Mouse (Mus musculus): ENCODE data around the gene Eif4g3.

Eif4g3 gene

DNA sequence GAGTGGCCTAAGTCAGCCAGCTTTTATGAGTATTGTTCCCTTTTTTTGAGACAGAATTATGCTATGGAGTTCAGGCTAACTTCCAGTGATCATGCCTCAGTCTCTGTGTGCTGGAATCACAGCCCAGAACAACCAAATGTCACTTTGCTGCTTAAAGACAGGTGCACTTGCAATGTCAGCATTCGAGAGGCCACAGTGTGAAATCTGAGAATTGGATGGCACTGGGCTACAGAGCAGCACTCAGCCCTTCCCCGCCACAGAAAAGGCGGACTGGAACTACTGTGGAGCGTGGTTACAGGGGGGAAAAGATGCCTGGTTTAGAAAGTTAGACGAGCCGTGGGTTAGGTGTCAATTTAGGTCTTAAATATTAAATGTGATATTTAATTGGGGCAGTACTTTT lies 27.4 kb downstream of the Eif4g3 start:
- no peak for DNase-seq (ENCODE audit: extremely low read depth, insufficient read length, low spot score)

DNA sequence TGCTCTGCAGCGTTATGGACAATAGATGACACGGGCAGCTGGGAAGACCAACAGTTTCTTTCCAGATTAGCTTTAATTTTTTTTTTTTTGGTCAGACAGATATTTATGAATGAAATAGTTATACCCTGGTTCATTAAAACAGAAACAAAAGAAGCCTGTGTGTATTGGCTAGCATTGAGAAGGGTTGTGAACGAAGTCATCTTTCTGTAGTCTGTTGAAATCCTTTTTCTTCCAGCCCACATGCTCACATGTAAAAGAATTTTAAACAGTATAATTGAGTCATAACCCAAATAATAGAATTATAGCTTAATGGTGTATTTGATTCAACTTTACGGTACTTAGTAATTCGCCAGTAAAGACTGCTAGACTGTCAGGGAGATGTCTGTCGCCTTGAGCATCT lies 28.8 kb downstream of the Eif4g3 start:
- DNase-seq (ENCODE audit: extremely low read depth, insufficient read length, low spot score) = no peak

DNA sequence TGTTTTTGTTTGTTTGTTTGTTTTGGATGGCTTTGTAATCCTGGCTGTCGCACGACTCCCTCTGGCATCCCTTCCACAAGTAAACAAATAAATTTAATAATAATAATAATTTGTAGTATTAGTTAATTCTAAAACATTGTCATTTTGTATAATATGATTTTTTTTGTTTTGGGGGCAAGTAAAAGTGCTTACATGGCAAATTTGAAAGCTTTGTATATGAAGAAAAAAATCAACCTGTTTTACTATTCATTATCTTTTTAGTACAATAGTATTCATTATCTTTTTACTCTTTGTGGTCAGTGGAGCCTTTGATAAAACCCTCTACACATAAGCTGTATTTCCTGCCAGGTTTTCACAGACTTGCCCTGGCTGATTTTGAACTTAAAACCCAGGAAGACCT lies 29.9 kb downstream of the Eif4g3 start:
- DNase-seq (ENCODE audit: extremely low read depth, insufficient read length, low spot score) = no peak

DNA sequence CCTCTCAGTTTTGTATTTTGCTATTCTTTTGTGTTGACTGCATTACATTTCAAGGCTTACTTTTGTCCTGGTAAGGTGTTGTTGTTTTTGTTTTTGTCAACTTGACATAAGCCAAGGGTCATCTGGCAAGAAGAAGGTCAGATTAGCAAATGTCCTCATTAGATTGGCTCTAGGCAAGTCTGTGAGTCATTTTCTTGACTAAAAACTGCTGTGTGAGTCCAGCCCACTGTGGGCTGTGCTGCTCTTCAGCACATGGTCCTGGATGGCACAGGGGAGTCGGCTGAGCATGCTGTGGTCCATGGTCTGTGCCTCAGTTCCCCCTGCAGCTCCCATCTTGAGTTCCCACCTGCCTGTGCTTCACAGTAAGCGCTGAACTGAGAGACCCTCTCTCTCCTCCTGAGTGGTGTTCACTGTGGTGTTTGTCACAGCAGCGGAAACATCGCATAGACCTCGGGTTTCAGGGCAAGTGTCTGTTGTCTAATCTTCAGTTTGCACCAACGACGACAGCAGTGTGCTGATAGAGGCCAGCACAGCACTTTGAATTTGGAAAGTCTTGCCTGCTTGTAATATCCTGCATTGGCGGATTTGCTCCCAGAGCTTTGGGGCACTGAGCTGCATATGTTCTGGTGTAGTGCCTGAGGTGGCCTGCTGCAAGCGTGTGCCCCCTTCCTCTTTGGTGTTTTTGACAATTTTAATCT lies 30.7 kb downstream of the Eif4g3 start:
- DNase-seq (ENCODE audit: extremely low read depth, insufficient read length, low spot score) = no peak

DNA sequence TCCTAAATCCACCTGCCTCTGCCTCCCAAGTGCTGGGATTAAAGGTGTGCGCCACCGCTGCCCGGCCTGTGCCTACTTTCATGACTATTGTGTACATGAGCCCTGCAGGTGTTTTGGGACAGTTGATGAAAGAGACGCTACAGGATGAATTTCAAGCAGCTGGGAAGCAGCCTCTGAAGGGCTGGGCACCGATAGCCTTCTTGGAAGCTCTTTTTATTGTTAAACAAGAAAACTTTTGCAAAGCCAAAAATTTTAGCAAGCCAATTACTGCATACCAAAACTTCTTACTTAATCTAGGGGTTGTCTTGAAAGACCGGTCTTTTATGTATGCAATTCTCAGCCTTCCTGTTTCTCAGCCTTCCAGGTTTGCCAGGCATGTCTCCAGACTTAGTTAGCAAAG lies 36.3 kb downstream of the Eif4g3 start:
- no peak for DNase-seq (ENCODE audit: extremely low read depth, insufficient read length, low spot score)

DNA sequence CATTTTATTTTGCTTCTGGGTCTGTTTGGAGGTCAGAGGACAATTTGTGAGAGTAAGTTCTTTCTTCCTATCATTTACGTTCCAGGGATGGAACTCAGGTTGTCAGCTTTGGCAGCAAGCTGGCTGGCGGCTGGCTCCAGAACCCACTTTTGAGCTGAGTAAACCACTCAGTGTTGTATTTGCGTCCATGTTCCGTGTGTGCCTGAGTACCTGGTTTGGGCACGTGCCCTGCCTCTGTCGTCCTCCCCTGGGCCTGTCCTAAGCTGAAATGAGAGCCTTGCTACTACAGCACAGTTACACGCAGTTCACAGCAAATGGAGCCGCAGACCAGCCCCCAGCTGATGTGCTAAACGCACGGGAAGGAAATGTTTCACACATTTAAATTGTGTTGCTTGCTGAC lies 39.0 kb downstream of the Eif4g3 start:
- no peak for DNase-seq (ENCODE audit: extremely low read depth, insufficient read length, low spot score)

DNA sequence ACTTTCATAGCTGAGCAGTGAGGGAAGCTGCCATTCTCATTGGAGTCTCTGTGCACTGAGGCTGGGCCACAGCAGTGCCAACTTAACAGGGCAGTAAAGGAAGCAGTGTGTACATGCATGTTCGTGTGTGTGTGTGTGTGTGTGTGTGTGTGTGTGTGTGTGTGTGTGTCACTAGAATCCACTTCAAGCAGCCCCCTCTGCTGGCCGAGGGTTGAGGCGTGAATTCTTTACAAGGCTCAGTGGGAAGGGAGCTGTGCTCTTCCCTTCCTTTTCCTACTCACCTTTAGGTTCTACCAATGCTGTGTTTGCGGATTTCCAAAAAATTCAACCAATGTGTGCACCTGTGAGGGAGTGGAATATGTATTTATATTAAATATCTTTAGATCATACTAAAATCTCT lies 41.0 kb downstream of the Eif4g3 start:
- no peak for DNase-seq (ENCODE audit: extremely low read depth, insufficient read length, low spot score)

DNA sequence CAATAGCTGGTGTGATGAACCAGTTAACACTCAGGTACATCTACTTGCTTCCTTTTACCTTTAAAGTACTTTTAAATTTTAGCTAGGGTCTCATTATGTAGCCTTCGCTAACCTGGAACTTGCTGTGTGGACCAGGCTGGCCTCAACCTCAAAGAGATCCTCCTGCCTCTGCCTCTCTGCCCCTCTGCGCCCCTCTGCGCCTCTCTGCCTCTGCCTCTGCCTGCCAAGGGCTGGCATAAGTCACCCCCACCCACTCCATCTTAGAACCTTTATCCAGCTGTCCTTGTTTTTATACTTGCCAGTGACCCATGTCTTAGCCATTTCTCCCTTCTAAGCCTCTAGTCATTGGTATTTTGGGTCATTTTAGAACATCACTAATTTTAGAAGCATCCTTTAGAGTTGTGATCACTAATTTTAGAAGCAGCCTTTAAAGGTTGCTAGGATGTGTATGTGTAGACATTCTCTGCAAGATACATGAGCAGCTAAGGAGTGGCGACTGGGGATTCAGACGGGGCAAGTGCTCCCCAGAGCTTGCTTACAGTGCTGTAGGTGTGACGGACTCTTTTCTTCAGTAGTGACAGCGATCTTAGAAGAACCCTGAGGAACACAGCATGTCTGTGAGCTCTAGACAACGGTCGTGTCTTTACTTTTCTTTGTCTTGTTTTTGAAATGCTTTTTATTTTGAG lies 42.8 kb downstream of the Eif4g3 start:
- no peak for DNase-seq (ENCODE audit: extremely low read depth, insufficient read length, low spot score)

DNA sequence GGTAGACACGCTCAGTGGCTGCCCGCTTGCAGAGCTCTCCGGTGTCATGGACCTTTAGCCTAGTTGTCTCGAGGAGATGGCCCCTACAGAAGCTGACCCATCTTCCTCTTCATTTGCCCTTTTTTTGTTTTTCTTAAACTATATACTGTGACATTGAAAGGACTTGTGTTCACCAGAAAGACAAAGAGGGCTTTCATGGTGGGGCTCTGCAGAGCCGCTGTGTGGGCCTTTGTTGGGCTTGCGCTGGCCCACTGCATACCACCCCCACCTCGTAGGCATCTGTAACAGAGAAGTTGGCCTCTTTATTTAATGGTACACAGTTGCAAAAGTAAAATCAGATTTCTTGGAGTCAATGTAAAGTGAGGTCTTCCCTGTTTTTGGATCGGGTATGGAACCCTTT lies 44.3 kb downstream of the Eif4g3 start:
- no peak for DNase-seq (ENCODE audit: extremely low read depth, insufficient read length, low spot score)

DNA sequence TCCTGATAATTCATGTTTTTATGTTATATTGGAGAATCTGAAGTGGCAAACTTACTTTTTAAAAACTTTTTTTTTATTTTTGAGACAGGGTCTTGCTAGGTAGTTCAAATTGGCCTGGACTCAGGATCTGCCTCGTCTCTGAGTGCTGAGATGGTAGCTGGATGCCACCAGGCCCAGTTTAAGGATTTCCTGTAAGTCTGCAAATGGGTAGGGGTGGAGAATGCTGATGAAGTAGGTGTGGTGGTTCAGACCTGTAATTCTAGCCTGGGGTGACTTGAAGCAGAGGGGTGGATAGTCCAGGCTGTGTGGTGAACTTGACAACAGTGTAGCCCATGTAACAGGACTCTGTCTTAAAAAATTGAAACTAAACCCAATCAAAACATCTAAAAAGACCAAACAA lies 45.1 kb downstream of the Eif4g3 start:
- DNase-seq (ENCODE audit: extremely low read depth, insufficient read length, low spot score) = no peak

DNA sequence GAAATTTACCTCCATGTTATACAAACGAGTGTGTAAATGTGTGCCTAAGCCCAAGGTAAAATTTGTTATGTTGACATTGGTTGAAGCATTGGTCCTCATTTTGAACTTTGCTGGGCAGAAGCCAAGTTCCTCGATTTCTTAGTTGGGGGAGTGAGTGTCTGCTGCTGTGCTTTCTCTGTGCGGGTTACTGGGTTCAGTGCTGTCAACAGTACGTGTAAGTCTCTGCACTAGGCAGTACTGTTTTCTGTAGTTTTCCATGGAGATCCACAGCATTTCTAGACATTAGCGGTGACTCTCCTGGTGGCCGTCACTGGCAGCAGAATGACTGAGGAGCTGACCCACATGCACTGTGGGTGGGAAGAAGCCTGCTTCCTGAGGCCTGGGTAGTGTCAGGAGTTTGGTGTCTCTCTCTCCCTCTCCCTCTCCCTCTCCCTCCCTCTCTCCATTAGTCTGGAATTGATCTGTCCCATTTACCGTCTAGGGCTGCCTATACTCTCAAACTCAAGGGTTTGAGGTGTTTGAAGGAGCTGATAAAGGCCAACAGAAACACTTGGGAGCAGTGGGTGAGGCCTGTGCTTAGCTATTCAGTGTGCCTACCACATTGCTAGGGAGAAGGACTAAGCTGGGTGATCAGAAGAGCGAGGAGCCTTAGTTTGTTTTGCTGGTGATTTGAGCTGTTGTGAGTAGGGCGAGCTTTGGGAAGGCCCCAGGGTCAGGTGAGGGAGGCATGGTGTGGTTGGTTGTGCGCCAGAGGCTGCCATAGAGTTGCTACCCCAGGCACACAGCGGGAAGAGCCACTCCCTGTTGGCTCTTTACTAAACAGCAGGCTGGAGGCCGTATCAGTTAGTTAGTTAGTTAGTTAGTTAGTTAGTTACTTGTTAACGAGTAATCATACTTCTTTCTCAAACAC lies 45.8 kb downstream of the Eif4g3 start:
- DNase-seq (ENCODE audit: extremely low read depth, insufficient read length, low spot score) = no peak

DNA sequence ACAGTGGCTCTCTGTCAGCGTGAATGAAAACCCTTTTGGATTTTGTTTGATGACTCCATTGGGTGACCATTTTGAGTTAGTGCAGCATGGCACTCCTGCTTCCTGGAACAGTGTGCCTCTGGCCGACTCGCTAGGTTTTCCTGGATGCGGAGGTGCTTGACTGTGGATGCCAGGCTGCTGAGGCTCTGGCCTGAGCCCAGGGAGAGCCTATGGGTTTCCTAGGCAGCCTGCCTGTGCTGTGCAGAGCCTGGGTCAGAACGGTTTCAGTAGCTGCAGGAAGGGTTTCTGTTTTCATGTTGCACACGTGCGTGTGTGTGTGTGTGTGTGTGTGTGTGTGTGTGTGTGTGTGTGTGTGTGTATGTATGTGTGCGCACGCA lies 46.4 kb downstream of the Eif4g3 start:
- no peak for DNase-seq (ENCODE audit: extremely low read depth, insufficient read length, low spot score)

DNA sequence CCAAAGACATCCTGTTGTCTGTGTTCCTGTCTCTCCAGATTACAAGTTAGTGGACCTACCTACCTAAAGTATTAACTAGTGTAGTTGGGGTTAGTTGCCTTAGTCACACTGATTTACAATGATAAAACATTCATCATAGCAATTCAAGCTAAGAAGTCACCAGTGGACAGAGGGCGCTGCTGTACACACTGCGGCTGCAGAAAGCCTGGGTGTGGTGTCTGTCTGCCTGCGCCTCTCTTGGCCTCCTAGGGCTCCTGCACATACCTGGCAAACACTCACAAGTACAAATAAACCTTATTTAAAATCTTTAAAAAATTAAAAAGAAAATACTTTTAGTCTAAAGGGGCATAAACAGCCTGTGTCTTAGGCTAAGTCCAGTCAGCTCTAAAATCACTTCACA lies 47.8 kb downstream of the Eif4g3 start:
- DNase-seq (ENCODE audit: extremely low read depth, insufficient read length, low spot score) = no peak

DNA sequence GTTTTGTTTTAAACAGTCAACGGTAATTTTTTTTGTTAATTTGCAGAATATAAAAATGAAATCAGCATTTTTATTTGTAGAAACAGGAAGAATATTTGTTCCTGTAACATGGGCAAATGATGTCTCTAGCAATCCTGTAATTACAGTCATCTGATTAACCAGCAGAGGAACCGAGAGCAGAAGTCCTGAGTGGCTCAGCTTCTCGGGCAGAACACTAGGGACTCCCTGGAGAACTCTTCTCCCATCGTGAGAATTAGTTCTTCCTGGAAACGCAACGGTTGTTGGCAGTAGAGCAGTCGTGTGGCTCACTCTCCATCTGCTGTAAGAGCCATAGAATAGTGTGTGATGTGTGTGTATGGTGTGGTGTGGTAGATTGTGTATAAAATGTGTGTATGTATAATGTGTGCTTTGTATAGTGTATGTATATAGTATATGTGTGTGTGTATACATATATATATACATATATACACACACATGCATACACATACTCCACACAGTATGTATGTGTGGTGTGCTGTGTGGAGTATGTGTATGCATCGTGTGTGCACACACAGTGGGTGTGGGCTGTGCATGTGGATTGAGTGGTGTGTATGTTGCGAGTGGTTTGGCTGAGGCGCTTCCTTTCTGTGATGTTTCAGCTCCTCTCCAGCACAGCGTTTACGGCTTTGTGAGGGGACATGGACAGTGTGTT lies 48.9 kb downstream of the Eif4g3 start:
- no peak for DNase-seq (ENCODE audit: extremely low read depth, insufficient read length, low spot score)

DNA sequence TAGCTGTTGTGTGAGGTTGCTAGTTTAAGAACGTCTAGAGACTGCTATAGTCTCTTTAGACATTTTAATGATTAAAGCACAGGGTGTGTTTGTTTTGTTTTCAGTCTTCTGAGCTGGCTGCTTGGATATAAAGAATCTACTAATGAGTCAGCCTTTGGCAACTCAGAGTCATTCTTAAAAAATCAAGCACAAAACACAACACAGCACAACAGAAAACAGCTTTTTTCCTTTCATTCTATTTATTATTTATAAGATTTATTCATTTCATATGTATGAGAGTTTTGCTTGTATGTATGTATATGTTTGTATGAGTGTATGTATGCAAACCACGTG lies 49.4 kb downstream of the Eif4g3 start:
- no peak for DNase-seq (ENCODE audit: extremely low read depth, insufficient read length, low spot score)

DNA sequence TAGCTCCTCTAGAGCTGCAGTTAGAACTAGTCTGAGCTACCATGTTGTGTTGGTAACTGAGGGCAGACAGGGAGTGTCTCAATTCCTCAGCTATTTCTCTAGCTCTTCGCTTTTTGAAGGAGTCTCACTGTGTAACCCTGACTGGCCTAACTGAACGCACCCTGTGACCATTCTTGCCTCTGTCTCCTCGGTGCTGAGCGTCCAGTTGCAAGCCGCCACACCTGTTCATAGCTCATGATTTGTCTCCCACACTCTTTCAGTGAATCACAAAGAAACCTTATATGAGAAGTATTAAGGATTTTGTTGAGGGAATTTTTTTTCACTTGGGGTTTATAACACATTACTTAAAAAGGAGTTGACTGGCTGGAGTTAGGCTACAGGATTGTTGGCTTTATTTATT lies 49.8 kb downstream of the Eif4g3 start:
- no peak for DNase-seq (ENCODE audit: extremely low read depth, insufficient read length, low spot score)

DNA sequence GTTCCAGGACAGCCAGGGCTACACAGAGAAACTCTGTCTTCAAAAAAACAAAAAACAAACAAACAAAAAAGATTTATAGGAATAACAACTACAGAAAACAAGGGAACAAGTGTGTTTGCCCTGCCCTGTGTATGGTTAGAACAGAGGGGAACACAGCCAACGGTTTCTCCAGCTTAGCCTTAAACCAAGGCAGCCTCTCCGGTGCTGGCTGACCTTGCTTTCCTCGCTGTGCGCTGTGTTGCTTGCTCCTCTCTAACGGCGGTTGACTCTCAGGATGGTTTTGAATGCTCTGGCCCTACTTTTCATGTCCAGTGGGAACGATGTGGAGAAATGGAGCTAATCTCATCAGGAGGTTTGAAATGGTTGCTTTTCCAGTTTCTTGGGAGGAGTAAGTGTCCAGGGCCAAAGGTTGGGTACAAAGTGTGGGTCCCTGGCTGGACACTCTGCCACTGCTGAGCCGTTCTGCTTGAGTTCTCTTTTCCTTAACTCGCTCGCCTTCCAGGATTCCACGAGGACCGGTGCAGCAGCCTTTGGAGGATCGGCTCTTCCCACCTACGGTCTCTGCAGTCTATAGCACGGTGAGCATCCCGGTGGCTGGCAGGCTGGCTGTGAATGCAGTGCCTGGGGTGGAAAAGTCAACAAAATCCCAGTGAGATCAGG lies 52.1 kb downstream of the Eif4g3 start:
- DNase-seq (ENCODE audit: extremely low read depth, insufficient read length, low spot score) = no peak

DNA sequence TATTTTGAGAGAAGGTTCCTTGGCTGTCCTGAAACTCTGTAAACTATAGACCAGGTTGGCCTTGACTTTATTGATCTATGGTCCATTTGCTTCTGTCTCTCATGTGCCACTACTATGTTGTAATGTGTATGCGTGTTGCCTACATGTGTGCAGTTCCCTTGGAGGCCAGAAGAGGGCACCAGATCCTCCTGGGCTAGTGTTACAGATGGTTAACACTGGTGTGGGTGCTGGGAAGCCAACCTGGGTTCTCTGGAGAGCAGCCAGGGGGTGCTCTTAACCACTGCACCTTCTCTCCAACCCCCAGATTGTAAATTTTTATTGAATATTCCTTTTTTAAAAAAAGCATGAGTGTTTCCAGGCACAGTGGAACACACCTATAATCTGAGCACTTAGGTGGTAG lies 53.0 kb downstream of the Eif4g3 start:
- DNase-seq (ENCODE audit: extremely low read depth, insufficient read length, low spot score) = no peak

DNA sequence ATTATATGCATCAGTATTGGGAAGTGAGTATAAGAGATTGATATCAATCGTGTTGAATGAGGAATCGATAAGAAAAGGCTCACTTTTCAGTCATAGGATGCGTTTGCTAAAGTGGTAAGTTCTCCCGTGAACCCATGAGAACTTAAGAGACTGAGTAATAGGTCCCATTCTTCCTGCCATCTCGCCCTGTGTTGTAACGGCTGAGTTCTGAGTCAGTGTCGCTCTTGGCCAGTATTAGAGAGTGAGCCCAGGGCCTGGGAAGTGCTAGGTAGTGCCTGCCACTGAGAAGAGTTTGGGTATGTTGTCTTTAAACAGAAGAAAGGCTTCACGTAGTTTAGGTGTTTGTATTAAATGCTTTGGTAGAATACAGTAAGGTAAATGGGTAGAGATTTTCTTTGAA lies 53.5 kb downstream of the Eif4g3 start:
- no peak for DNase-seq (ENCODE audit: extremely low read depth, insufficient read length, low spot score)

DNA sequence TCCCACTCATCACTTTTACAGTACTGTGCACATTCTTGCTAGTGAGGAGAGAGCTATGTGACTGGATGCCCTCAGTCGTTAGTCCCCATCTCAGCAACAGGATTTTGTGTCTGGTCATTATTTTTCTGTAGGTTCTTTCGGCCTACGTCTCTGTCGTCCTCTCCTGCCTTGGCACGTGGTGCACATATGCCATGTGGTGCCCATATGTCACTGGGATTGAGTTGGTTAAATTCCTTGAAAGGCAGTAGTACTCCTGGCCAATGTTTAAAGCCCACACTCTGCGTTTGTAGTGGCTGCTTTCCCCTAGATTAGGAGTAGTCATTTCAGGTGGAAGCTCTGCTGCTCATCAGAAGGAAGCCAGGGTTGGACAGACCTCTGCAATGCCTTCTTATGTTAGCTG lies 56.7 kb downstream of the Eif4g3 start:
- no peak for DNase-seq (ENCODE audit: extremely low read depth, insufficient read length, low spot score)

DNA sequence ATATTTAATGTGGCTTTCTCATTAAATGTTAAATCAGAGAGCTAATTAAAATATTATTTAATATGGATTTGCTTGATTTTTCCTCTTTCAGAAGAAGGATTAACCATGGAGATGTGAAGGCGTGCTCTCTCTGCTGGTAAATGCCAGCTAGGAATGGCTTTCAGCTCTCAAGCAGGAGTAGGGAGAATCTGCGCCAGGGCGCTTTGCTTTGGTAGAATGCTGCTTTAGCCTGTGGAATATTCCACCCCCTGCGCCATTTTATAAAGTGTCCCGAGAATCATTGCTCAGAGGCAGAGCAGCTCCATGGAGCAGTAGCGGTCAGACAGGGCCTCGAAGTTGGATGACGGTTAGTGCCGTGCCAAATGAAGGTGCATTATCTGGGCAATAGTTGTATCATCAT lies 58.7 kb downstream of the Eif4g3 start:
- no peak for DNase-seq (ENCODE audit: extremely low read depth, insufficient read length, low spot score)
